Mouse (Mus musculus) limb, embryonic 11.5 days (tissue): ENCODE results near the gene Gimap7. TPM values are rescaled to one million over a fixed set of nuclear protein-coding genes. Genes with fewer than 3 reads are reported as not detected.

Experiments used
- ATAC-seq: fragments of 200-750 bp; cut with Nextera tagmentation; 2 replicates; pipeline ENCODE4 v1.8.0; 2017; ENCODE audit warnings: low read depth; ENCODE audit not compliant: insufficient number of reproducible peaks, low FRiP score, low TSS enrichment
- DNase-seq: peaks from one replicate; pipeline ENCODE4 v3.0.0-alpha.2; 2015; ENCODE audit warnings: low spot score
- H3K27ac ChIP-seq: fragments of 300-500 bp; sonication (generic); replicated peaks from 2 replicates; pipeline ENCODE4 v1.5.1; 2014; ENCODE audit warnings: low read depth, mild to moderate bottlenecking, low read length
- H3K27me3 ChIP-seq: fragments of 300-500 bp; sonication (generic); 2 replicates; pipeline ENCODE4 v1.6.1; 2014; ENCODE audit warnings: mild to moderate bottlenecking, low read length, mixed read lengths; ENCODE audit not compliant: control insufficient read depth, insufficient read depth
- H3K36me3 ChIP-seq: fragments of 300-500 bp; sonication (generic); 2 replicates; pipeline ENCODE4 v1.6.1; 2014; ENCODE audit warnings: mild to moderate bottlenecking, low read length, moderate library complexity, mixed read lengths; ENCODE audit not compliant: control insufficient read depth, insufficient read depth
- H3K4me1 ChIP-seq: fragments of 300-500 bp; sonication (generic); 2 replicates; pipeline ENCODE4 v1.6.1; 2014; ENCODE audit warnings: low read length, mixed read lengths; ENCODE audit not compliant: control insufficient read depth, insufficient read depth
- H3K4me2 ChIP-seq: fragments of 300-500 bp; sonication (generic); 2 replicates; pipeline ENCODE4 v1.6.1; 2014; ENCODE audit warnings: low read depth, mild to moderate bottlenecking, moderate library complexity; ENCODE audit not compliant: severe bottlenecking
- H3K4me3 ChIP-seq: fragments of 300-500 bp; sonication (generic); 2 replicates; pipeline ENCODE4 v1.5.1; 2014; ENCODE audit warnings: low read depth, low read length
- H3K9ac ChIP-seq: fragments of 300-500 bp; sonication (generic); 2 replicates; pipeline ENCODE4 v1.6.1; 2014; ENCODE audit warnings: mild to moderate bottlenecking, low read length
- H3K9me3 ChIP-seq: fragments of 300-500 bp; sonication (generic); 2 replicates; pipeline ENCODE4 v1.6.1; 2016; ENCODE audit warnings: low read length; ENCODE audit not compliant: control insufficient read depth
- WGBS: fragments of 180-500 bp; shearing (Covaris S2); extraction: QIAGEN DNeasy Blood & Tissue Kit; methylation state at CpG from one replicate; pipeline ENCODE4 v1.1.7; 2014; 5-methylcytosine and 5-hydroxymethylcytosine counted together
- polyA plus RNA-seq: library from polyadenylated mRNA; unstranded; fragments of >200 nt; fragmentation: Nextera tagmentation; extraction: Ambion mirVana; gene quantifications from 2 replicates; pipeline ENCODE4 v1.2.1, GENCODE M21; 2014

Gimap7 gene
- polyA plus RNA-seq, 1 experiment from 2014 or later = not detected

GRCm38 (mm10) chr6:48685694-48686665 is 32.4 kb upstream of the Gimap7 start:
- H3K36me3 ChIP-seq = no peaks in the 10 kb centered on the region
- H3K27ac ChIP-seq = no peak overlapping the region
- no peaks in the 10 kb centered on the region for H3K27me3 ChIP-seq
- no peaks in the 10 kb centered on the region for H3K9me3 ChIP-seq
- WGBS = 84% methylated on average over 7 of the region's 7 CpGs
- DNase-seq (no peak), ATAC-seq (no peak)
- no peak overlapping the region for H3K4me3 ChIP-seq
- H3K4me2 ChIP-seq = no peak overlapping the region
- no peak overlapping the region for H3K9ac ChIP-seq
- no peaks in the 10 kb centered on the region for H3K4me1 ChIP-seq

DNA sequence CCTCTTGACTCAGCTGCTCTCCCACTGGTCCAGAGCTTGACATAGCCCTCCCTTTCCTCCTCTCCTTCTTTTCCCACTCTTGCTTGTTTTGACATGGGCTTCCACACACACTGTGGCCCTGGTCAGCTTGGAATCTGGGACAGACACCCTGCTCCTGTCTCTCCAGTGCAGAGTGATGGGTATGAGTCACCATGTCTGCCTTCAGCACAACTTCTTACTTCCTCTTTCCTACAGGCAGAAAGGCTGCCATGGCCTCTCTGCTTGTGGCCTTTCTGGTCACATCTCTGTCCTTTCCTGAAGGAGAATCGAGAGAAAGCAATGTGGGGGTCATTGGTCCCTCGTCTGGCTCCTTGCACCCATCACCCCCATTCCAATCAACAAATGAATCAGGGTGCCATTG is 31.3 kb upstream of the Gimap7 start:
- ATAC-seq (no peak), DNase-seq (no peak)
- Histone ChIP-seq H3K4me3 (no peak overlapping the region), H3K9me3 (no peaks in the 10 kb centered on the region), H3K9ac (no peak overlapping the region), H3K36me3 (no peaks in the 10 kb centered on the region), H3K4me1 (no peaks in the 10 kb centered on the region), H3K27me3 (no peaks in the 10 kb centered on the region), H3K27ac (no peak overlapping the region), H3K4me2 (no peak overlapping the region)
- 69% methylated on average over 2 of the region's 2 CpGs for WGBS

DNA sequence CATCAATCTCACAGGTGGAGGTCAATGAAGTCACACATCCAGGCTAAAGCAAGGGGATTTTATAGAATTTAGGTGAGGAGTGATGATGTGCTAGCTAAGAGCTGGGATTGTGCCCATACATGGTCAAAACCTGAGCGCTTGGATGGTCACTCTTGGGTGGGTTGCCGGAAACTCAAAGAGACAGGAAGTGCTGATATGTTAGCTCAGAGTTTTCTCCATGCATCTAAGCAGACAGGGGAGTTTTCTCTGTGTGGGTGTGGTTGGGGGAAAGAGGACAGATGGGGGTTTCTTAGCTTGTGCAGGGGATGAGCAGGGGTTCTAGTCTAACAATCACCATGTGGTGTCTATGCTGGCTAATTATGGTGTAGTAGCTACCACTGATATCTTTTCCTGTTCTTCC is 29.1 kb upstream of the Gimap7 start:
- H3K4me1 ChIP-seq = no peaks in the 10 kb centered on the region
- no peaks in the 10 kb centered on the region for H3K9me3 ChIP-seq
- no peak overlapping the region for H3K9ac ChIP-seq
- 84% methylated on average over 2 of the region's 2 CpGs for WGBS
- H3K4me2 ChIP-seq = no peak overlapping the region
- H3K36me3 ChIP-seq = no peaks in the 10 kb centered on the region
- ATAC-seq = no peak
- no peaks in the 10 kb centered on the region for H3K27me3 ChIP-seq
- H3K27ac ChIP-seq = no peak overlapping the region
- DNase-seq = no peak
- no peak overlapping the region for H3K4me3 ChIP-seq

DNA sequence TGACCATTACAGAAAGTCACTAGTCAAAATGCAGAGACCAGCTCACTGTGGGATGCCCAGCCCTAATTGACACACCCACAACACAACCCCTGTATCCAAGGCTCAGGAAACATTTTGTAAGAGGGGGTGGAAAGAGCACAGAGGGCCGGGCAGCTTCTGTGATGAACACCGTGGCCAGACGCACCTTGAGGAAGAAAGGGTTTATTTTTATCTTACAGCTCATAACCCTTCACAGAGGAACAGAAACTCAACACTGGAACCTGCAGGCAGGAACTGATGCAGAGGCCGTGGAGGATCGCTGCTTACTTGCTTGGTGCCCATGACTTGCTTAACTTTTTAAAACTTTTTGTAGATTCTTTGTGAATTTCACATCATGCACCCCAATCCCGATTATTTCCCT is 25.5 kb upstream of the Gimap7 start:
- 90% methylated on average over 6 of the region's 6 CpGs for WGBS
- Histone ChIP-seq H3K9me3 (no peaks in the 10 kb centered on the region), H3K27ac (no peak overlapping the region), H3K36me3 (no peaks in the 10 kb centered on the region), H3K9ac (no peak overlapping the region), H3K4me2 (no peak overlapping the region), H3K27me3 (no peaks in the 10 kb centered on the region), H3K4me1 (no peaks in the 10 kb centered on the region), H3K4me3 (no peak overlapping the region)
- ATAC-seq = no peak
- DNase-seq = no peak

DNA sequence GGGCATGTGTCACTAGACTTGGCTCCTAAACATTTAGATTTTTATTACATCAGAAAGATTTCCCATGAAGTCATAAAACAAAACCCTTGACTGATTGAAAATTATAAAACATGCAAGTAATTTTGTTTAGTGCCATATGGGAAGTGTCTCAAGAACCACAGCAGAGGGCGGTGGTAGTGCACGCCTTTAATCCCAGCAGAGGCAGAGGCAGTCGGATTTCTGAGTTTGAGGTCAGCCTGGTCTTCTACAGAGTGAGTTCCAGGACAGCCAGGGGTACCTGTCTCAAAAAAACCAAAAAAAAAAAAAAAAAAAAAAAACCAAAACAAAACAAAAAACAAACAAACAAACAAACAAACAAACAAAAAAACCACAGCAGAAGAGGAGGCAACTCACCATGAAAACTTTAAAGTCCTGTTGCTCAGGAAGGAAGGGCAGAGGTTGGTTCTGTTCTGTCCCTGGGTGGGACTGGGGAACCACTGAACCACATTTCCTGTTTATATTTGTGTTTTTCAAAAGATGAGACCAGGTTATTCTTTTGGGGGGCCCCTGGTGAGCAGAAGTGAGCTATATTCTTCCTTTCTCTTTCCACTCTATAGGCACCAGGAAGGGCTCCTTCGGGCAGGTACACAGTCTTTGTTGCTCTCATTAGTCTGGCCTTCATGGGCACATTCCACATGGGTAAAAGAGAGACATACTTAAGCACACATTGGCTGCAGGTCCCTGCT is 21.4 kb upstream of the Gimap7 start:
- no peaks in the 10 kb centered on the region for H3K27me3 ChIP-seq
- no peaks in the 10 kb centered on the region for H3K36me3 ChIP-seq
- DNase-seq (no peak), ATAC-seq (no peak)
- no peaks in the 10 kb centered on the region for H3K4me1 ChIP-seq
- no peak overlapping the region for H3K4me2 ChIP-seq
- WGBS = 80% methylated on average over 4 of the region's 4 CpGs
- no peak overlapping the region for H3K4me3 ChIP-seq
- no peak overlapping the region for H3K27ac ChIP-seq
- no peak overlapping the region for H3K9ac ChIP-seq
- H3K9me3 ChIP-seq = no peaks in the 10 kb centered on the region

GRCm38 (mm10) chr6:48697555-48697930 is 20.9 kb upstream of the Gimap7 start:
- no peak for ATAC-seq
- Histone ChIP-seq H3K4me2 (no peak overlapping the region), H3K4me1 (no peaks in the 10 kb centered on the region), H3K27ac (no peak overlapping the region), H3K9me3 (no peaks in the 10 kb centered on the region), H3K4me3 (no peak overlapping the region), H3K9ac (no peak overlapping the region), H3K27me3 (no peaks in the 10 kb centered on the region), H3K36me3 (no peaks in the 10 kb centered on the region)
- 57% methylated on average over 1 of the region's 1 CpGs for WGBS
- no peak for DNase-seq

- Histone ChIP-seq H3K9ac (no peak overlapping the region), H3K36me3 (no peaks in the 10 kb centered on the region), H3K9me3 (no peaks in the 10 kb centered on the region), H3K4me2 (no peak overlapping the region), H3K4me3 (no peak overlapping the region), H3K27ac (no peak overlapping the region), H3K4me1 (no peaks in the 10 kb centered on the region), H3K27me3 (no peaks in the 10 kb centered on the region)
- DNase-seq (no peak), ATAC-seq (no peak)
- WGBS = 83% methylated on average over 7 of the region's 7 CpGs
Observed at GRCm38 (mm10) chr6:48698066-48698856, 20.2 kb upstream of the Gimap7 start.

- 83% methylated on average over 3 of the region's 3 CpGs for WGBS
- DNase-seq = no peak
- ATAC-seq = no peak
- Histone ChIP-seq H3K4me3 (no peak overlapping the region), H3K9ac (no peak overlapping the region), H3K27me3 (no peaks in the 10 kb centered on the region), H3K9me3 (no peaks in the 10 kb centered on the region), H3K4me1 (no peaks in the 10 kb centered on the region), H3K36me3 (no peaks in the 10 kb centered on the region), H3K4me2 (no peak overlapping the region), H3K27ac (no peak overlapping the region)
Observed at GRCm38 (mm10) chr6:48698888-48699287, 19.5 kb upstream of the Gimap7 start.
